Mouse (Mus musculus) spleen, postnatal 36 days (tissue): Measurements from ENCODE around the gene Irf1.
A peak's percentile ranks its signal among the peaks of the same experiment; 100 is the strongest.

ENCODE experiments used
- DNase-seq, 2 experiments: peaks; one replicate each; pipeline ENCODE4 v3.0.0; 2022; ENCODE audit warnings: low spot score in 2 of 2, mixed read lengths in 1 of 2

Irf1 gene

GRCm38 (mm10) chr11:53769760-53770124 lies at the start of gene Irf1:
Irf1 (plus strand) TSS chr11:53770014.
- peak; percentile 98 to 99 for DNase-seq

GRCm38 (mm10) chr11:53720715-53721114 lies 49.1 kb upstream of the Irf1 start, which contains the start of gene Il5:
Il5 (plus strand) TSS chr11:53720794.
- no peak for DNase-seq

GRCm38 (mm10) chr11:53731457-53731856 lies 38.4 kb upstream of the Irf1 start:
- DNase-seq = no peak

- DNase-seq = no peak
These were observed 37.6 kb upstream of the Irf1 start for GRCm38 (mm10) chr11:53732244-53732643.

GRCm38 (mm10) chr11:53733824-53734223 lies 36.0 kb upstream of the Irf1 start:
- DNase-seq = no peak

- no peak for DNase-seq
These were observed 35.4 kb upstream of the Irf1 start for GRCm38 (mm10) chr11:53734431-53734830.

- no peak for DNase-seq
These were observed 34.7 kb upstream of the Irf1 start for GRCm38 (mm10) chr11:53734970-53735681.

- peak; percentile 54 to 61 for DNase-seq
These were observed 34.0 kb upstream of the Irf1 start for GRCm38 (mm10) chr11:53735682-53736245.

- peak; percentile 47 for DNase-seq
These were observed 32.8 kb upstream of the Irf1 start for GRCm38 (mm10) chr11:53736771-53737572.

- peak; percentile 34 to 55 for DNase-seq
These were observed 32.3 kb upstream of the Irf1 start for GRCm38 (mm10) chr11:53737573-53737946.

- DNase-seq = no peak
These were observed 27.5 kb upstream of the Irf1 start for GRCm38 (mm10) chr11:53742353-53742752.

GRCm38 (mm10) chr11:53745260-53745659 lies 24.6 kb upstream of the Irf1 start:
- no peak for DNase-seq

GRCm38 (mm10) chr11:53747985-53748384 lies 21.8 kb upstream of the Irf1 start:
- DNase-seq = no peak

- no peak for DNase-seq
These were observed 21.2 kb upstream of the Irf1 start for GRCm38 (mm10) chr11:53748614-53749013.

GRCm38 (mm10) chr11:53749306-53749705 lies 20.5 kb upstream of the Irf1 start:
- no peak for DNase-seq

GRCm38 (mm10) chr11:53749716-53750352 lies 20.0 kb upstream of the Irf1 start:
- no peak for DNase-seq

- no peak for DNase-seq
These were observed 14.7 kb upstream of the Irf1 start for GRCm38 (mm10) chr11:53755011-53755595.

- no peak for DNase-seq
These were observed 12.2 kb upstream of the Irf1 start for GRCm38 (mm10) chr11:53757612-53758011.

- DNase-seq = peak in 1 of 2 experiments; percentile 43
These were observed 11.8 kb upstream of the Irf1 start for GRCm38 (mm10) chr11:53758033-53758432.

GRCm38 (mm10) chr11:53758791-53759351 lies 10.9 kb upstream of the Irf1 start:
- DNase-seq = peak in 1 of 2 experiments; percentile 52
